Mouse (Mus musculus): ENCODE measurements around the gene Plin3. TPM values are rescaled to one million over a fixed set of nuclear protein-coding genes. Genes with fewer than 3 reads are reported as not detected.

Plin3 gene
- 67.7 and 72.2 TPM in 2 replicates for polyA plus RNA-seq (2016; fragmentation: Nextera tagmentation; extraction: Ambion mirVana)

- no peaks in the 10 kb centered on the region for H3K9me3 ChIP-seq
- H3K27ac ChIP-seq (replicated peaks): peak within 1 kb of the TSS; percentile 92
- H3K4me3 ChIP-seq: peak within 1 kb of the TSS; percentile 11; the same call in 1 of the 2 replicates
- no peaks in the 10 kb centered on the region for H3K27me3 ChIP-seq (replicated peaks; ENCODE audit: low read depth, poor library complexity, severe bottlenecking)
- peaks cover 50% of the 10 kb centered on the region for H3K4me1 ChIP-seq
- WGBS: 89% methylated on average over 4 of the region's 4 CpGs
- DNase-seq (ENCODE audit: low spot score): no peak
- H3K36me3 ChIP-seq (replicated peaks): no peaks in the 10 kb centered on the region
These were observed at the start of gene Plin3 for GRCm38 (mm10) chr17:56292531-56293222. Gene Plin3, minus strand, starts transcription at chr17:56292873.

DNA sequence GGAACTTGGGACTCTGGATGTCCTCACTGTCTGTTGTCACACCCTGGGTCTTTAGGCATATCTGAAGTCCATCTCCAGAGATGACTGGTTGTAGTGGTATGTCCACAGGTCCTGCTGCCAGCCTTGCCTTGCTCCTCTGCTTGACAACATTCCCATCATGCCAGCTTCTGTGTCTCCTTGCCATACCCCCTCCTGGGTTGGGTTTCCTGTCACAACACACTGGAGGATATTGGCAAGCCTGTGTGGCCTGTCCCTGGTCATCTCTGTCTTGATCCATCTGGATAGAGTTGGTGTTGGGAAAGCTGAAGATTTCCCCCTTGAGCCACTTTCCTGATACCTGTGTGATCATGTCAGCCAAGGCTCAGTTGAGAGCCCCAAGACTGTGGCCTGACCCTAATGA, 48.0 kb upstream of the Plin3 start:
- Histone ChIP-seq H3K4me3 (no peak overlapping the region), H3K4me1 (peaks cover 4% of the 10 kb centered on the region; the same call in 1 of the 2 replicates), H3K27ac (replicated peaks) (no peak overlapping the region), H3K9me3 (no peaks in the 10 kb centered on the region), H3K36me3 (replicated peaks) (peaks cover 18% of the 10 kb centered on the region), H3K27me3 (replicated peaks; ENCODE audit: low read depth, poor library complexity, severe bottlenecking) (no peaks in the 10 kb centered on the region)
- DNase-seq (ENCODE audit: low spot score): no peak

DNA sequence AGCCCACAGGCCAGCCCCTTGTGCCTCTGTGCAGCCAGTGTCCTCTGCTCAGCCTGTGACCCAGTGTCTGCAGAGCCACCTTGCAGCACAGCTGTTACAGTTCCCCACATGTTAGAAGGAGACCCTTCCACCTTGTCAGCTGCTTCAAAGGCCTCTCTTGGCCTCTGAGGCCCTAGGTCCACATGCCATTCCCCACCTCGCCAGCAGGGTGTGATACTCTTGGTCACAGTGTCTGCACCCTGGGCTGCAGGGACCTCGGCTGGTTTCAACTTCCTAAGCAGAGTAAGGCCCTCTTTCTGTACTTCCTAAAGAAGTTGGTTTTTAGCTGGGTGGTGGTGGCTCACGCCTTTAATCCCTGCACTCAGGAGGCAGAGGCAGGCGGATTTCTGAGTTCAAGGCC, 46.2 kb upstream of the Plin3 start:
- Histone ChIP-seq H3K9me3 (no peaks in the 10 kb centered on the region), H3K4me3 (no peak overlapping the region), H3K27me3 (replicated peaks; ENCODE audit: low read depth, poor library complexity, severe bottlenecking) (no peaks in the 10 kb centered on the region), H3K36me3 (replicated peaks) (peaks cover 16% of the 10 kb centered on the region), H3K4me1 (peaks cover 9% of the 10 kb centered on the region; the same call in 1 of the 2 replicates), H3K27ac (replicated peaks) (no peak overlapping the region)
- WGBS: 56% methylated on average over 4 of the region's 4 CpGs
- peak; percentile 32 for DNase-seq (ENCODE audit: low spot score)

DNA sequence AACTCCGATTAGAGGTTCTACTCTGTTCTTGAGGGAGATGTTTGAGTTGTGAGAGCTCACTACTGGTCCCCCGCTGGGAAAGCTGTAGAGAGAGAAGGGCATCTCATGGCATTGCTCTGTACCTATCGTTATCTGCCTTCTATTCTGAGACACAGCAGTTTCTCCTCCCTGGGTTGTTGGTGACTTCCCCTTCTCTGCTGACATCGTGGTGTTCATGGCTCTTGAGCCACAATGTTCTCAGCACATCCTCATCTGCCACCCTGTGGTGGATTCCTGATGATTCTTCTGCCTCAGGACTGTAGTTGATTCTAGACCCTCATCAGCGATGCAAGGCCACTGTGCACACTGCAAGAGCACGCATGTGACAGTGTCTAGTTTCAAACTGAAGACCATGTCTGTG, 45.1 kb upstream of the Plin3 start:
- WGBS: 93% methylated on average over 6 of the region's 6 CpGs
- DNase-seq (ENCODE audit: low spot score): no peak
- Histone ChIP-seq H3K9me3 (no peaks in the 10 kb centered on the region), H3K27me3 (replicated peaks; ENCODE audit: low read depth, poor library complexity, severe bottlenecking) (no peaks in the 10 kb centered on the region), H3K27ac (replicated peaks) (no peak overlapping the region), H3K4me1 (peaks cover 9% of the 10 kb centered on the region; the same call in 1 of the 2 replicates), H3K4me3 (no peak overlapping the region), H3K36me3 (replicated peaks) (peaks cover 16% of the 10 kb centered on the region)

DNA sequence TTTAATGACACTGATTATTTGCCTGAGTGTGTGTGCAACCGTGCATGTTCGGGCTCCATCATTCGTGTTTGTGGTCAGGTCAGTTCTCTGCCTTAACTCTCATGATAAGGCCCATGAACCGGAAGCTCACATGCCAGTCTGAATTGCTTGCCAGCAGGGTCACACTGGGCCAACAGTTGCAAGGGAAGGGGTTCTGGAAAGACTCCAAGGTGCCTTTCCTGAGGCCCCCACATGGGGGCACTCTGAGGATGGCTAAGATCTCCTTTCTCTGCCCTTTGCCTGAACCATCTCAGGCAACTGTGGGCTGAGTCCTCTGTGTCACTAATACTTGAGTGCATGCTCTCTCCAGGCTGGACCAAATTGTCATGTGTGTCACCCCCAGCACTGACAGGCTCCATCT, 44.5 kb upstream of the Plin3 start:
- Histone ChIP-seq H3K27me3 (replicated peaks; ENCODE audit: low read depth, poor library complexity, severe bottlenecking) (no peaks in the 10 kb centered on the region), H3K4me1 (peaks cover 9% of the 10 kb centered on the region; the same call in 1 of the 2 replicates), H3K36me3 (replicated peaks) (peaks cover 16% of the 10 kb centered on the region), H3K4me3 (no peak overlapping the region), H3K9me3 (no peaks in the 10 kb centered on the region), H3K27ac (replicated peaks) (no peak overlapping the region)
- peak; percentile 50 for DNase-seq (ENCODE audit: low spot score)
- WGBS: 73% methylated on average over 4 of the region's 4 CpGs

DNA sequence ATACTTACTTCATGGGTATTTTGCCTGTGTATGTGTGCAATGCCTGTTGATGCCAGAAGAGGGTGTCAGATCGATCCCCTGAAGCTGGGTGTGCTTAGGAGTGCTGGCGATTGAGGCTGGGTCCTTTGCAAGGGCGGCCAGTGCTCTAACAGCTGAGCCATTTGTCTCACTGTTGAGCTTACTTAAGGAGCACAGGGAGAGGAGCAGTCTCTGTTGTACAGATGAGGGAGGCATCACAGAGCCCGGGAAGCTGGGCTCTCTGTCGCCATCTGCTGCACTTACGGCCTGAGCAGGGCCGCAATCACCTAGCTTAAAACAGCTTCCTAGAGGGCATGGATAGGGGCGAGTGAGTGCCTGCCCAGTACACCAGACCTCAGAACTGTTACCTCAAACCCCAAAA, 40.3 kb upstream of the Plin3 start:
- no peak overlapping the region for H3K27ac ChIP-seq (replicated peaks)
- H3K9me3 ChIP-seq: no peaks in the 10 kb centered on the region
- H3K4me3 ChIP-seq: no peak overlapping the region
- peaks cover 13% of the 10 kb centered on the region for H3K36me3 ChIP-seq (replicated peaks)
- no peaks in the 10 kb centered on the region for H3K27me3 ChIP-seq (replicated peaks; ENCODE audit: low read depth, poor library complexity, severe bottlenecking)
- peaks cover 28% of the 10 kb centered on the region for H3K4me1 ChIP-seq
- WGBS: 48% methylated on average over 8 of the region's 8 CpGs
- DNase-seq (ENCODE audit: low spot score): peak; percentile 33

GRCm38 (mm10) chr17:56331256-56331655, 38.6 kb upstream of the Plin3 start:
- DNase-seq (ENCODE audit: low spot score): no peak
- H3K27ac ChIP-seq (replicated peaks): no peak overlapping the region
- H3K36me3 ChIP-seq (replicated peaks): peaks cover 13% of the 10 kb centered on the region
- no peaks in the 10 kb centered on the region for H3K27me3 ChIP-seq (replicated peaks; ENCODE audit: low read depth, poor library complexity, severe bottlenecking)
- H3K4me3 ChIP-seq: no peak overlapping the region
- H3K9me3 ChIP-seq: no peaks in the 10 kb centered on the region
- peaks cover 38% of the 10 kb centered on the region for H3K4me1 ChIP-seq

GRCm38 (mm10) chr17:56330345-56330744, 37.7 kb upstream of the Plin3 start:
- WGBS: 74% methylated on average over 3 of the region's 3 CpGs
- H3K27ac ChIP-seq (replicated peaks): no peak overlapping the region
- peaks cover 13% of the 10 kb centered on the region for H3K36me3 ChIP-seq (replicated peaks)
- no peaks in the 10 kb centered on the region for H3K9me3 ChIP-seq
- H3K4me1 ChIP-seq: peaks cover 39% of the 10 kb centered on the region
- H3K4me3 ChIP-seq: no peak overlapping the region
- H3K27me3 ChIP-seq (replicated peaks; ENCODE audit: low read depth, poor library complexity, severe bottlenecking): no peaks in the 10 kb centered on the region
- no peak for DNase-seq (ENCODE audit: low spot score)

DNA sequence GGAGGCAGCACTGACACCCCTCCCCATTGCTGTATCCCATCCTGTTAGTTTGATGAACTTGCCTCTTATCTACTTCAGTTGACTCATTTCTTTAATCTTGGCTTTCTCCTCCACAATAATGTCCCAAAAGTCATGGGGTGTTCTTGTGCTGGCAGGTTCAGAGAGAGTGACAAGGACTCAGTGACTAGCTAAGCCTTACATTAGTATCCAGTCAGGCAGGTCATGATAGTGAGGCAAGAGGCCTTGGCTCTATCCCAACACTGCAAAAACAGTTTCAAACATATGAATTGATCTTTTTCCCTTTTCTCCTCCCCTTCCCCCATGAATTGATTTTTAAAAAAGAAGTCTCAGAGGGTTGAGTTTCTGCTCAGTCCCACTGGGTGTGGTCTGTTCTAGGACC, 36.6 kb upstream of the Plin3 start:
- Histone ChIP-seq H3K9me3 (no peaks in the 10 kb centered on the region), H3K4me1 (peaks cover 46% of the 10 kb centered on the region), H3K27me3 (replicated peaks; ENCODE audit: low read depth, poor library complexity, severe bottlenecking) (no peaks in the 10 kb centered on the region), H3K36me3 (replicated peaks) (peaks cover 8% of the 10 kb centered on the region), H3K27ac (replicated peaks) (no peak overlapping the region), H3K4me3 (no peak overlapping the region)
- DNase-seq (ENCODE audit: low spot score): no peak

DNA sequence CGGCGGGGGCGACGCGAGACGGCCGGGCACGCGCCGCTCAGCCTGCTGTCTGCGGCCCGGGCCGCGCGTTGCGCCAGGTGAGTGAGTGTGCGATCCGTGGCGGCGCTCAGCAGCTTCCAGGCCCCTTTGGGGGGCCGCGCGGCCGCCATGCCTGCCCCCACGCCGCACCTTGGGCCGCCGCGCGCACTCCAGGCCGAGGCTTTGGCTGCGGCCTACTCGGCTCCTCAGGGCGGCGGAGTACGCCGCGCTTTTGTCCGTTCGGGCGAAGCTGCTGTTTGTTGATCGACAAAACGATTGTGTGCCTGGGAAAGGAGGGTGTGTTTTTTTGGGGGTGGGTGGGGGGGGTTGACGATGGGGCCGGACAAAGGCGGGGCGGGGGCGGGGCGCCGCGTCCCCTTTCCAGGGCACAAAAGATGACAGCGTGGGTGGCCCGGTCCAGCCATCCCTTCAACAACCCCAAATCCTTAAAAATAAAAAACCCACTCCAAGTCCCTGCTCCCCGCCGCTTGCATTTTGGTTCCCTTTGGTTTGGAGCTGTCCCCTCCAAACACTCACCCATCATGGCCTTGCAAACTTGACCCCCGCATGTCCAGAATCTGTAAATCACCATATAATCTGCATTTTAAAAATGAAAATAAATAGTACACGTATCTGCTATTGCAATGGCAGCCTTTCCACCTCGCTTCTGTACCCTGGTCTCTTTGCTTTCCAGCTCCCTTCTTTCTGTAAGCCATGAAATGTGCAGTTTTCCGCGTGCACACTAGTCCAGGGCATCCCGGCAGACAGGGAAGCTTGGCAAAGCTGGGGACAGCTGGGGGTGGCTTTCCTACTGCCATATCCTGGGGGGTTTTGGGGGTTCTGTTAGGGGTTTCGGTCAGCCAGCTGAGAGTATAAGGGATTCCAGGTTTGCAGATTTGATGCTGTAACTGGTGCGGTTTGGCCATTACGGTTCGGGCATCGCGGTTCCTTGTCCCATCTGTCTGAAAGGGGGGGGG, 33.8 kb upstream of the Plin3 start:
- H3K27ac ChIP-seq (replicated peaks): peak overlapping the region; percentile 94
- 2% methylated on average over 67 of the region's 67 CpGs for WGBS
- H3K4me1 ChIP-seq: peaks cover 42% of the 10 kb centered on the region

GRCm38 (mm10) chr17:56325450-56326152, 32.9 kb upstream of the Plin3 start, which contains the start of gene Kdm4b:
Gene Kdm4b, plus strand, starts transcription at chr17:56326062.
- Histone ChIP-seq H3K4me1 (peaks cover 40% of the 10 kb centered on the region), H3K36me3 (replicated peaks) (peaks cover 40% of the 10 kb centered on the region), H3K27ac (replicated peaks) (peak within 1 kb of the TSS; percentile 94), H3K27me3 (replicated peaks; ENCODE audit: low read depth, poor library complexity, severe bottlenecking) (no peaks in the 10 kb centered on the region), H3K4me3 (peak within 1 kb of the TSS; percentile 93), H3K9me3 (no peaks in the 10 kb centered on the region)
- WGBS: under 1% methylated on average over 57 of the region's 57 CpGs
- DNase-seq (ENCODE audit: low spot score): peak; percentile 100

More for the DNA sequence above, 33.8 kb upstream of the Plin3 start:
- H3K9me3 ChIP-seq: no peaks in the 10 kb centered on the region
- peaks cover 31% of the 10 kb centered on the region for H3K36me3 ChIP-seq (replicated peaks)
- no peaks in the 10 kb centered on the region for H3K27me3 ChIP-seq (replicated peaks; ENCODE audit: low read depth, poor library complexity, severe bottlenecking)
- DNase-seq (ENCODE audit: low spot score): peak; percentile 72
- H3K4me3 ChIP-seq: peak overlapping the region; percentile 93

- Histone ChIP-seq H3K27ac (replicated peaks) (no peak overlapping the region), H3K27me3 (replicated peaks; ENCODE audit: low read depth, poor library complexity, severe bottlenecking) (no peaks in the 10 kb centered on the region), H3K4me1 (peaks cover 34% of the 10 kb centered on the region), H3K4me3 (no peak overlapping the region), H3K36me3 (replicated peaks) (peaks cover 51% of the 10 kb centered on the region), H3K9me3 (no peaks in the 10 kb centered on the region)
- DNase-seq (ENCODE audit: low spot score): no peak
- 77% methylated on average over 3 of the region's 3 CpGs for WGBS
These were observed 31.7 kb upstream of the Plin3 start for GRCm38 (mm10) chr17:56324419-56324818.

All from embryonic facial prominence, embryonic 10.5 days (tissue).